Mouse (Mus musculus): ENCODE data around the gene Thap2. TPM values are rescaled to one million over a fixed set of nuclear protein-coding genes. Genes with fewer than 3 reads are reported as not detected.

The Thap2 gene
- polyA plus RNA-seq, 1 experiment = 3.0 TPM

GRCm38 (mm10) chr10:115363151-115363550, 21.1 kb downstream of the Thap2 start:
- H3K36me3 ChIP-seq (ENCODE audit: control insufficient read depth, insufficient read depth, low read length) = no peaks in the 10 kb centered on the region
- no peak overlapping the region for H3K4me3 ChIP-seq (ENCODE audit: control insufficient read depth, low read depth, low read length)
- H3K27ac ChIP-seq (ENCODE audit: control insufficient read depth, insufficient read depth, low read depth, low read length) = peak overlapping the region; percentile 26; the same call in 1 of the 2 replicates

GRCm38 (mm10) chr10:115362623-115362964, 21.6 kb downstream of the Thap2 start:
- H3K36me3 ChIP-seq (ENCODE audit: control insufficient read depth, insufficient read depth, low read length) = no peaks in the 10 kb centered on the region
- H3K4me3 ChIP-seq (ENCODE audit: control insufficient read depth, low read depth, low read length) = peak overlapping the region; percentile 97
- H3K27ac ChIP-seq (ENCODE audit: control insufficient read depth, insufficient read depth, low read depth, low read length) = peak overlapping the region; percentile 95
- TF ChIP-seq POLR2A (IDR thresholded peaks at IDR 0.05; ENCODE audit: control insufficient read depth, low read depth, low read length) (no peak), CTCF (IDR thresholded peaks at IDR 0.05; ENCODE audit: control insufficient read depth, insufficient read depth, insufficient replicate concordance, low read depth, low read length) (no peak)
- H3K27me3 ChIP-seq (ENCODE audit: control insufficient read depth, insufficient read depth, low read length) = no peaks in the 10 kb centered on the region
- H3K4me1 ChIP-seq (ENCODE audit: control insufficient read depth, insufficient read depth, low read length) = peaks cover 6% of the 10 kb centered on the region

More at GRCm38 (mm10) chr10:115363151-115363550, 21.1 kb downstream of the Thap2 start:
- H3K4me1 ChIP-seq (ENCODE audit: control insufficient read depth, insufficient read depth, low read length) = peaks cover 6% of the 10 kb centered on the region
- TF ChIP-seq POLR2A (IDR thresholded peaks at IDR 0.05; ENCODE audit: control insufficient read depth, low read depth, low read length) = no peak
- H3K27me3 ChIP-seq (ENCODE audit: control insufficient read depth, insufficient read depth, low read length) = no peaks in the 10 kb centered on the region

GRCm38 (mm10) chr10:115361840-115362622, 22.2 kb downstream of the Thap2 start, which contains the start of gene Tmem19:
TSS of gene Tmem19 (minus strand) at chr10:115362501.
- TF ChIP-seq CTCF (IDR thresholded peaks at IDR 0.05; ENCODE audit: control insufficient read depth, insufficient read depth, insufficient replicate concordance, low read depth, low read length) = no peak
- peak; percentile 70 for TF ChIP-seq POLR2A (IDR thresholded peaks at IDR 0.05; ENCODE audit: control insufficient read depth, low read depth, low read length)
- Histone ChIP-seq H3K27me3 (ENCODE audit: control insufficient read depth, insufficient read depth, low read length) (no peaks in the 10 kb centered on the region), H3K36me3 (ENCODE audit: control insufficient read depth, insufficient read depth, low read length) (no peaks in the 10 kb centered on the region), H3K4me3 (ENCODE audit: control insufficient read depth, low read depth, low read length) (peak within 1 kb of the TSS; percentile 97), H3K27ac (ENCODE audit: control insufficient read depth, insufficient read depth, low read depth, low read length) (peak within 1 kb of the TSS; percentile 95), H3K4me1 (ENCODE audit: control insufficient read depth, insufficient read depth, low read length) (peaks cover 6% of the 10 kb centered on the region)

GRCm38 (mm10) chr10:115359066-115359465, 25.2 kb downstream of the Thap2 start:
- H3K36me3 ChIP-seq (ENCODE audit: control insufficient read depth, insufficient read depth, low read length) = no peaks in the 10 kb centered on the region
- H3K27ac ChIP-seq (ENCODE audit: control insufficient read depth, insufficient read depth, low read depth, low read length) = no peak overlapping the region
- peaks cover 6% of the 10 kb centered on the region for H3K4me1 ChIP-seq (ENCODE audit: control insufficient read depth, insufficient read depth, low read length)
- no peaks in the 10 kb centered on the region for H3K27me3 ChIP-seq (ENCODE audit: control insufficient read depth, insufficient read depth, low read length)
- no peak for TF ChIP-seq POLR2A (IDR thresholded peaks at IDR 0.05; ENCODE audit: control insufficient read depth, low read depth, low read length)
- TF ChIP-seq CTCF (IDR thresholded peaks at IDR 0.05; ENCODE audit: control insufficient read depth, insufficient read depth, insufficient replicate concordance, low read depth, low read length) = no peak
- H3K4me3 ChIP-seq (ENCODE audit: control insufficient read depth, low read depth, low read length) = no peak overlapping the region

GRCm38 (mm10) chr10:115358216-115358919, 25.9 kb downstream of the Thap2 start:
- H3K4me3 ChIP-seq (ENCODE audit: control insufficient read depth, low read depth, low read length) = no peak overlapping the region
- TF ChIP-seq POLR2A (IDR thresholded peaks at IDR 0.05; ENCODE audit: control insufficient read depth, low read depth, low read length) (no peak), CTCF (IDR thresholded peaks at IDR 0.05; ENCODE audit: control insufficient read depth, insufficient read depth, insufficient replicate concordance, low read depth, low read length) (no peak)

GRCm38 (mm10) chr10:115356106-115356505, 28.1 kb downstream of the Thap2 start:
- H3K27me3 ChIP-seq (ENCODE audit: control insufficient read depth, insufficient read depth, low read length) = no peaks in the 10 kb centered on the region
- H3K4me1 ChIP-seq (ENCODE audit: control insufficient read depth, insufficient read depth, low read length) = no peaks in the 10 kb centered on the region
- no peak for TF ChIP-seq CTCF (IDR thresholded peaks at IDR 0.05; ENCODE audit: control insufficient read depth, insufficient read depth, insufficient replicate concordance, low read depth, low read length)
- no peak for TF ChIP-seq POLR2A (IDR thresholded peaks at IDR 0.05; ENCODE audit: control insufficient read depth, low read depth, low read length)
- H3K36me3 ChIP-seq (ENCODE audit: control insufficient read depth, insufficient read depth, low read length) = no peaks in the 10 kb centered on the region
- H3K4me3 ChIP-seq (ENCODE audit: control insufficient read depth, low read depth, low read length) = no peak overlapping the region
- no peak overlapping the region for H3K27ac ChIP-seq (ENCODE audit: control insufficient read depth, insufficient read depth, low read depth, low read length)

More at GRCm38 (mm10) chr10:115358216-115358919, 25.9 kb downstream of the Thap2 start:
- Histone ChIP-seq H3K27ac (ENCODE audit: control insufficient read depth, insufficient read depth, low read depth, low read length) (no peak overlapping the region), H3K27me3 (ENCODE audit: control insufficient read depth, insufficient read depth, low read length) (no peaks in the 10 kb centered on the region), H3K36me3 (ENCODE audit: control insufficient read depth, insufficient read depth, low read length) (no peaks in the 10 kb centered on the region), H3K4me1 (ENCODE audit: control insufficient read depth, insufficient read depth, low read length) (peaks cover 6% of the 10 kb centered on the region)

GRCm38 (mm10) chr10:115355016-115355415, 29.2 kb downstream of the Thap2 start:
- no peak overlapping the region for H3K27ac ChIP-seq (ENCODE audit: control insufficient read depth, insufficient read depth, low read depth, low read length)
- H3K27me3 ChIP-seq (ENCODE audit: control insufficient read depth, insufficient read depth, low read length) = no peaks in the 10 kb centered on the region
- no peak overlapping the region for H3K4me3 ChIP-seq (ENCODE audit: control insufficient read depth, low read depth, low read length)
- H3K4me1 ChIP-seq (ENCODE audit: control insufficient read depth, insufficient read depth, low read length) = no peaks in the 10 kb centered on the region
- H3K36me3 ChIP-seq (ENCODE audit: control insufficient read depth, insufficient read depth, low read length) = no peaks in the 10 kb centered on the region
- TF ChIP-seq POLR2A (IDR thresholded peaks at IDR 0.05; ENCODE audit: control insufficient read depth, low read depth, low read length) (no peak), CTCF (IDR thresholded peaks at IDR 0.05; ENCODE audit: control insufficient read depth, insufficient read depth, insufficient replicate concordance, low read depth, low read length) (no peak)

Data from testis, adult 2 months (tissue).